Mouse (Mus musculus) c-Kit-positive CD71-negative TER-119-negative erythroid progenitor cells, embryonic 14.5 days (primary cell): ENCODE measurements around the gene Commd3.

Source experiments
- DNase-seq: peaks from one replicate; pipeline ENCODE4 v3.0.0-alpha.2; 2013; ENCODE audit warnings: low read depth

Gene Commd3

DNA sequence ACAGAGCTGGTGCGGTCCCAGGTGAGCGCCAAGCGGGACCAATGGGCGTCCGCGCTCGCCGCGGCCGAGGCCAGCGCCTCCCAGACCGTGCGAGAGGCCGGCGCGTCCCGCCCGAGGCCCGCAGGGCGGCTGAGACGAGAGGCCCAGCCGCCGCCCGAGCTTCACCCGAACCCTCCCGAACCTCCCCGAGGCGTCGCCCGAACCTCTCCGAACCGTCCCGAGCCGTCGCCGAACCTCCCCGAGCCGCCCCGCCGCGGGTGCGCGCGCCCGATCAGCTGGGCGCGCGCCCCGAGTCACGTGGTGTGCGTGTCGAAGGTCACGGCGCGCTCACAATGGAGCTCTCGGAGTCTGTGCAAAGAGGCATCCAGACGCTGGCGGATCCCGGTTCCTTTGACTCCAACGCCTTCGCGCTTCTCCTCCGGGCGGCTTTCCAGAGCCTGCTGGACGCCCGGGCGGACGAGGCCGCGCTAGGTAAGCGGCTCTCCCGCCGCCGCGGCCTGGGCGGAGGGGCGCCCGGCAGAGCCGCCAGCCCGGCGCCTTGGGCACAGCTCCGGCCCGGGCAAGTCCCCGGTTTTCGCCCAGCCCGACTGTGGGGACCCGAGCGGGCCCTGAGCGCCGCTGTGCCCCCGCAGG lies at the start of gene Commd3:
Gene Commd3, plus strand, starts transcription at position 252 of the 633 bp plus-strand sequence.
- no peak for DNase-seq

- DNase-seq: no peak
Observed at GRCm38 (mm10) chr2:18623219-18623618, 49.0 kb upstream of the Commd3 start.

DNA sequence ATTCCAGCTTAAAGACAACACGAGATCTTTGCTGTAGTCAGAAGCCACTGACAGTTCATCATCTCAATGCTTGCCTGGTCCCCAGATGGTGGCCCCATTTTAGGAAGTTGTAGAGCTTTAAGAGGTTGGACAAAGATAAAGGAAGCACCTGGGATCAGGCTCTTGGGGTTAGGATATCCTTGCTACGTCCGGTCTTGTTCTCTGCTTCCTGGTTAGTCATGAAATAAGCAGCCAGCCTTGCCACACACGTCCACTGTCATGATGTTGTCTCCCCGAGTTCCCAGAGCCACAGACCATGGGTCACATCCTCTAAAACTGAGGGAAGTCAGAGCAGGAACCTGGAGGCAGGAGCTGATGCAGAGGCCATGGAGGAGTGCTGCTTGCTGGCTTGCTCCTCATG lies 41.6 kb upstream of the Commd3 start:
- DNase-seq: no peak

- no peak for DNase-seq
Observed at GRCm38 (mm10) chr2:18635052-18635451, 37.1 kb upstream of the Commd3 start.

GRCm38 (mm10) chr2:18648563-18648962 lies 23.6 kb upstream of the Commd3 start:
- no peak for DNase-seq

- no peak for DNase-seq
Observed at GRCm38 (mm10) chr2:18654821-18655220, 17.4 kb upstream of the Commd3 start.

DNA sequence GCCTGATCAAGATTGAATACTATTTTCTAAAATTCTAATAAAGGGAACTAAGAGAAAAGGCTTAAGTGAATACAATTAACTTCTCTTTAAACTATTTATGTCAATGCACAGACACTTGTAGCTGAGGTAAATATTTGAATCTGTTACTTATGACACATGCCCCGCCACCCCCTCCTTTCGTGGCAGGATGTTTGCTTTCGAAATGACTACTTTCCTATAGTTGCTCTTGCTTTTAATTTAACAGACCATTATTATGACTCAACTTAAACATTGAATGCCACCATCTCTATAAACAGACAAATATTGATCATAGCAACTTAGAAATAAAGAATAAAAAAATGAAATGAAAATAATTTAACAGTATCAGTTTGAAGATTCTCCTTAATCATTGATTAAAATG lies 8.2 kb upstream of the Commd3 start:
- no peak for DNase-seq

DNA sequence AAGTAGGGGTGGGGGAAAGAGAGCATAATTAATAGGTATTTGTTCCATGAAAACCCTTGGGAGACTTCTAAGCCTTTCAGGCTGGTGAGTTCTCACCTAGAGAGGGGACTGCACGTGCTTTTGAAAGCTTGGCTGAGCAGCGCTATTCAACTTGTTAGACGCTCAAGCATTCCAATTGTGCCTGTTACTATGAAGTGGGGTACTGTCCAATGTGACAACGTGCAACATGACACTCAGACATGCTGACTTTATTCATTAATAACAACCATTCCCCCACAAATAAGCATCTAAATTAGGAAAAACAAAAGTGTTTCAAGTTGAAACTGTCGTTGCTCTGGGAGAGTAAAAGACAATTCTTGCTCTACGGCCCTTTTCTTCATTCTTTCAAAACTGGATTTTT lies 1.1 kb upstream of the Commd3 start:
- DNase-seq: no peak

- DNase-seq: no peak
Observed at GRCm38 (mm10) chr2:18672766-18673164, 581 bp downstream of the Commd3 start.

DNA sequence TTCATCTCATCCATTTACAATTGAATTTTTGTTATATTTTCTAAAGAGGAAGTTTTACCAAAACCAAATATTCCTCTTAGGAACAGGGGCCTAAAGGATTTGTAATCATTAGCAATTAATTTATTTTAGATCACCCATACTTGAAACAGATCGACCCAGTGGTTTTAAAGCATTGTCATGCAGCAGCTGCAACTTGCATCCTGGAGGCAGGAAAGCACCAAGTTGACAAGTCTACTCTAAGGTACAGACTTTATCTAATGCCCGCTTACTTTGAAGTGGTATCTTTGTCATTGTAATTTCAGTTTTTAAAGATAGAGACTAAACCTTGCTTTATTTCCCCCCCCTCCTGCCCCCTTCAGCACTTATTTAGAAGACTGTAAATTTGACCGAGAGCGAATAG lies 1.6 kb downstream of the Commd3 start:
- DNase-seq: no peak

GRCm38 (mm10) chr2:18674193-18674902 lies 2.2 kb downstream of the Commd3 start:
- no peak for DNase-seq

GRCm38 (mm10) chr2:18675681-18676456 lies 3.7 kb downstream of the Commd3 start:
- no peak for DNase-seq

DNA sequence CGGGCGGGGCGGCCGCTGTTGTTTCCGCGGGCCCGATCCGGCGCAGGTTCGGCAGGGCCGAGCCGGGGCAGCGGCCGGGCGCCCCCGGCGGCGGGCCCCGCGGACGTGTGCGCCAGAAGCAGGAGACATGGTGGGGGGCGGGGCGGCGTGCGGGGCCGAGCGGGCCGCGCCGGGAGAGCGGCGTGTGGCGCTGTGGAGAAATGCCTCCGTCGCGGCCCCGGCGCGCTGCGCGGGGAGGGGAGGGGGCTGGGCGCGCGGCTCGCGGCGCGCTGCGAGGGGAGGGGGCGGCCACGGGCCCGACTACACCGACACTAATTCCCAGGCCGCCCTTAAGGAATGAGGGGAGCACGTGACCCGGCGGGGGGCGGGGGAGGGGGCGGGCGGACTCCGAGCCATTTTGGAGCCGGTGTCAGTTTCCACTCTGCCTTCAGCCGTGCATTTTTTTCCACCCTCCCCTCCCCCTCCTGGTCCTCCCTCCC lies 4.3 kb downstream of the Commd3 start:
- no peak for DNase-seq

DNA sequence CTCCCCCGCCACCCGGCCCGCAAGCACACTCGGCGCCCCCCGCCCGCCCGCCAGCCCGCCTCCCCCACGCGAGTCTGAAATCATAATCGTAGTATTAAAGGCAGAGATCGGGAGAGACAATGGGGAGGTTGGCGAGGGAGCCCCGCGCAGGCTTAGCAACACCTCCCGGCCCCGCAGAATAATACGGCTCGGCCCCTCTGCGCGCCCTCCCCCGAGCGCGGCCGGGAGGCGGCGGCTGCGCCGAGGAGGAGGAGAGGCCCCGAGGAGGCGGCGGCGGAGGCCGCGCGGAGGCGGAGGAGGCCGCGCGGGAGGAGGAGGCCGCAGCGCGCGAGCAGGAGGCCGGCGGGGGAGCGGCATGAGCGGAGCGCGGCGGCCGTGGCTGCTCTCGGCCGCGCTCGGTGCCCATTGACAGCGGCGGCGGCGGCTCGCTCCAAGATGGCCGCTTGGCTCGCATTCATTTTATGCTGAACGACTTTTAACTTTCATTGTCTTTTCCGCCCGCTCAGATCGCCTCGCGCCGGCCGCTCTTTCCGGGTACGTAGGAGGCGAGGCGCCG lies 4.8 kb downstream of the Commd3 start, which contains the start of gene Bmi1:
Gene Bmi1, plus strand, starts transcription at position 83 of the 556 bp plus-strand sequence.
- DNase-seq: no peak

GRCm38 (mm10) chr2:18677631-18678471 lies 5.7 kb downstream of the Commd3 start:
- DNase-seq: no peak

GRCm38 (mm10) chr2:18679701-18680100 lies 7.5 kb downstream of the Commd3 start:
- DNase-seq: no peak

DNA sequence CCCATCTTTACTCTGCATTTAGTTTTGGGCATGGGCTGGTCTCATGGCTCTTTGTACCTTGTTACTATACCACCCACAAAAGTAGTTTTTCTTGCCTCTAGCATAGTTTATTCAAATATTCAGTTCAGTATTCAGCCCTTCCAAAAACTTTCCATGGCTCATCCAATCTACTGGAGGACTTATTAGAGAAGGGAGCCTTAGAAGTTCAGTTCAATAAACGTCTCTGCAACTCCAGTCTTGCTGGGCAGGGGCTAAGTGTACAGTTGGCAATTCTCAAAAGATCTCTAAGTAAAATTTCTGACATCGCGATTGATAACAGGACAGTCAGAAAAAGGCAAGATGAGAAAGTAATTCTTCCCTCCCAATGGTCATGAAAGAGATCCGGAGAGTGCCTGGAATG lies 8.3 kb downstream of the Commd3 start:
- no peak for DNase-seq

DNA sequence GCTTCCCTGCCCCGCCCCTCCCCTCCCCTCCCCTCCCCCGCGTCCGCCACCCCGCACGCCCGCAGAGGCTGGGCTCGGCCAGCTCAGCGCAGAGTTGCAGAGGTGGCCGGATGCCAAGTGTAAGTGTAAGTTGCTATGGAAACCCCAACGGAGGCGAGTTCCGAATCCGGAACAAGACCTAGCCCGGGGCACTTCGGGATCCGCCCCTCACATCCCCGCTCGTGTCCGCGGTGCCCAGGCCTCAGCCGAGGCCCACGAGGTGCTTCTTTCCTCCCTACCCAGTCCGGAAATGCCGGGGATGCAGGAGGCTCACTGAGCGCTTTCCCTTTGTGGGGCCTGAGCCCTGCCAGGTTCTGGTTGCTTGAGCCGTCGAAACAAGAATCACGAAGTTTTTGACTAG lies 8.8 kb downstream of the Commd3 start:
- no peak for DNase-seq

DNA sequence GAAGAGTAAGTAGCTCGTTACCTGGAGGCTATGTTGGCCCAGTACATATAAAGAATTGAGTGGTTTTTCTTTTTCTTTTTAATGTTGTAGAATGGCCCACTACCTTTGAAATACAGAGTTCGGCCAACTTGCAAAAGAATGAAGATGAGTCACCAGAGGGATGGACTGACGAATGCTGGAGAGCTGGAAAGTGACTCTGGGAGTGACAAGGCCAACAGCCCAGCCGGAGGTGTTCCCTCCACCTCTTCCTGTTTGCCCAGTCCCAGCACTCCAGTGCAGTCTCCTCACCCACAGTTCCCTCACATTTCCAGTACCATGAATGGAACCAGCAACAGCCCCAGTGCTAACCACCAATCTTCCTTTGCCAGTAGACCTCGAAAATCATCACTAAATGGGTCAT lies 11.9 kb downstream of the Commd3 start:
- no peak for DNase-seq

- no peak for DNase-seq
Observed at GRCm38 (mm10) chr2:18686386-18686785, 14.2 kb downstream of the Commd3 start.

DNA sequence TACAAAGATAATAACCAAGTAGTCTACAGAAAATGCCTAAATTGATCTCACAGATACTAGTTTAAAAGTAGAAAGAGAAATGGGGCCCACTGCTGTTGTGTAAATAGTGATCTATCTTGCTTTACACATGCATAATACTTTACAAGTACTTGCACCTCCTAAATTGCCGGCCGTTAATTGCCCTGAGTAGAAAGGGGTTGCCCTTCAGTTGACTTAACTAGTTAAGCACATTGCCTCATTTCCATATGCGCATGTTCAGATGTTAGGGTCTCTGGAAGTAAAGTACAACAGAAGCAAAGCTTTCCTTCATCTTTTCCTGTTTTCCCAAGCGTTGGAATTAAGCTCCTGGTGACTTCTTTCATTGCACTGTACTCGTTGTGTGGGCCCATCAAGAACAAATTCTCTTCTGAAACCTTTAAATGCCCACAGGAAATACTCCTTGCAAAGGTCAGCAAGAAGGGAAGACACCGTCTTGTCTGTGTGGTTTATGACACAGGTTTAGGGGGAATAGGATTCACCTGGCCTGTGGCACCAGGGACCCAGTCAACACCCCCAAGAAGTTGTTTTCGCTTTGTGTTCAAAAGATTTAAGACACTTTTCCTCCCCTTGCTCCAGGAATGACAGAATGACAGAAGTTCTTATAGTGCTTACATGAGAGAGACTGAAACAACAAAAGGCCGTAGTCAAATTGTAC lies 14.8 kb downstream of the Commd3 start:
- no peak for DNase-seq
